Mouse (Mus musculus) lung, embryonic 14.5 days (tissue): ENCODE data around the gene Ccdc6. TPM values are rescaled to one million over a fixed set of nuclear protein-coding genes. Genes with fewer than 3 reads are reported as not detected.

Source experiments
- ATAC-seq: fragments of 200-750 bp; cut with Nextera tagmentation; 2 replicates; pipeline ENCODE4 v1.8.0; 2017; ENCODE audit warnings: mild to moderate bottlenecking, moderate TSS enrichment, moderate library complexity; ENCODE audit not compliant: insufficient read depth
- DNase-seq: peaks from one replicate; pipeline ENCODE4 v3.0.0-alpha.2; 2015
- H3K27ac ChIP-seq: fragments of 300-500 bp; sonication (generic); 2 replicates; pipeline ENCODE4 v1.5.1; 2014; ENCODE audit warnings: low read depth, mild to moderate bottlenecking, moderate library complexity
- H3K27me3 ChIP-seq: fragments of 300-500 bp; sonication (generic); 2 replicates; pipeline ENCODE4 v1.6.1; 2014; ENCODE audit warnings: low read length, control low read depth; ENCODE audit not compliant: insufficient read depth
- H3K36me3 ChIP-seq: fragments of 300-500 bp; sonication (generic); 2 replicates; pipeline ENCODE4 v1.6.1; 2014; ENCODE audit warnings: control low read depth; ENCODE audit not compliant: insufficient read depth
- H3K4me1 ChIP-seq: fragments of 300-500 bp; sonication (generic); 2 replicates; pipeline ENCODE4 v1.6.1; 2014; ENCODE audit warnings: antibody characterized with exemption, control low read depth; ENCODE audit not compliant: insufficient read depth
- H3K4me2 ChIP-seq: fragments of 300-500 bp; sonication (generic); 2 replicates; pipeline ENCODE4 v1.6.1; 2014; ENCODE audit warnings: mild to moderate bottlenecking
- H3K4me3 ChIP-seq: fragments of 300-500 bp; sonication (generic); 2 replicates; pipeline ENCODE4 v1.5.1; 2014; ENCODE audit warnings: low read depth, low read length
- H3K9ac ChIP-seq: fragments of 300-500 bp; sonication (generic); 2 replicates; pipeline ENCODE4 v1.6.1; 2014
- H3K9me3 ChIP-seq: fragments of 300-500 bp; sonication (generic); 2 replicates; pipeline ENCODE4 v1.6.1; 2016; ENCODE audit warnings: low read depth, low read length, control low read depth
- CTCF ChIP-seq: IDR thresholded peaks from 2 replicates; pipeline ENCODE4 v1.5.1; 2016; ENCODE audit warnings: antibody characterized with exemption, low read depth
- WGBS: fragments of 180-500 bp; shearing (Covaris S2); extraction: QIAGEN DNeasy Blood & Tissue Kit; methylation state at CpG from one replicate; pipeline ENCODE4 v1.1.7; 2014; 5-methylcytosine and 5-hydroxymethylcytosine counted together
- polyA plus RNA-seq: library from polyadenylated mRNA; unstranded; fragments of >200 nt; fragmentation: Nextera tagmentation; extraction: Ambion mirVana; gene quantifications from 2 replicates; pipeline ENCODE4 v1.2.1, GENCODE M21; 2014

Ccdc6 gene
- polyA plus RNA-seq, 1 experiment from 2014 or later = 21.9 TPM

DNA sequence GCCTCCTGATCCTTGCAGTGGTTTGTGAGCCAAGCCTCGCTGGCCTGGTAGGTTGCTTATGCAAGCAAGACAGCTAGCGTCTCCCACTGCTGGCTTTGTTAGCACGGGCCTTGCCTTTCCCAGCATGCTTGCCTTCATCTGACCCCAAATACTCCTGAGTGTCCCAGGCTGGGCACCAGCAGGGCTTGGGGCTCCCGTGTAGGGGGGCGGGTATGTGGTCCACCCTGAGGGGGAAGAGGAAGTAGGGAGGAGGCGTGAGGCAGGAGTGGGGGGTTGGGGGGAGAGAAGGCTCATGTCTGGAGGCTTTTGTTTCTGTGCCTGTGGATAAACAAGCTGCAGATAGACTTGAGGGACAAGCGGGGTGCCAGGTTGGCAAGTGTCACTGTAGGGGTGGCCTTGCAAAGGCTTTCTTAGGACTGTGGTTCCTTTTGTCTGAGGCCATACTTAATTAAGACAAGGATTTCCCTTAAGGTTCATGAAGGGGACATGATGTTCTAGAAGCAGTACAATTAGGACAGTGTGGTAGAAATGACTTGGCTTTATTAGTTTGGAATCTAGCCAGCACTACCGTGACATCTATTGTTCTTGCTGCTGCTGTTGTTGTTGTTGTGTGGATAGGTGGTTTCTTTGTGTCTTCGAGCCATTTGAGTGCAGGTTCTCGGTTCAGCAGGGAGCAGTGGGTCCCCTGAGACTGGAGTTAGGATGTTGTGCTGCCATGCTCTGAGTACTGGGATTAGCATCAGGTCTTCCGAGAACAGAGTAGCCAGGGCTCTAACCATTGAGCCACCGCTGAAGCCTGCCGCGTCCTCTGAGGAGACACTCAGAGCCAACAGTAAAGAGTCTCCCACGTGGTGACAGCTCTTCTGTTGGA is 86.5 kb downstream of the Ccdc6 start:
- no peak overlapping the region for H3K4me2 ChIP-seq
- no peaks in the 10 kb centered on the region for H3K4me1 ChIP-seq
- no peak overlapping the region for H3K9ac ChIP-seq
- no peak overlapping the region for H3K4me3 ChIP-seq
- no peaks in the 10 kb centered on the region for H3K9me3 ChIP-seq
- H3K36me3 ChIP-seq = peaks cover 46% of the 10 kb centered on the region
- ATAC-seq (peak; percentile 36; the same call in 1 of the 2 replicates), DNase-seq (peak; percentile 53)
- 0 out of 2 replicates have a peak overlapping the region, but pooled peaks have one; percentile 30 for H3K27ac ChIP-seq
- no peaks in the 10 kb centered on the region for H3K27me3 ChIP-seq
- 56% methylated on average over 15 of the region's 15 CpGs for WGBS
- no peak for TF ChIP-seq CTCF

DNA sequence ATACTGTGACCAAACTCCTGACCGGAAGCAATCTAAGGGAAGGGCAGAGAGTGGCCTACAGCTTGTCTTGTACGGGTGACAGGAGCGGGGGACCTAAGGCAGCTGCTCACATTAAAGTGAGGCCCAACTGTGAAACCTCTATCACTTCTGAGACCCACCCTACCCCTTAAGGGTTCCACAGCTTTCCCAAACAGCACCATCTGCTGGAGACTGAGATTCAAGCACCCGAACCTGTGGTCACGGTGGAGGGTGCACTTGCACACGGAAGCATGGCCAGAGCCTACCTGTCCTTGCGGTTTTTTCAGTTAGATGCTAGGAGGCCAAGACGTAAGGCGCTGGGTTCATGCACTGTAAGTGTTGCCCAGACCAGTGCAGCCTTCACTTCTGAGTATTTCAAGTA is 89.2 kb downstream of the Ccdc6 start:
- no peaks in the 10 kb centered on the region for H3K4me1 ChIP-seq
- H3K4me3 ChIP-seq = no peak overlapping the region
- H3K4me2 ChIP-seq = no peak overlapping the region
- no peaks in the 10 kb centered on the region for H3K27me3 ChIP-seq
- TF ChIP-seq CTCF = peak; percentile 64
- 75% methylated on average over 9 of the region's 9 CpGs for whole genome bisulfite sequencing
- H3K36me3 ChIP-seq = peaks cover 62% of the 10 kb centered on the region
- H3K9me3 ChIP-seq = no peaks in the 10 kb centered on the region
- H3K9ac ChIP-seq = no peak overlapping the region
- DNase-seq = peak; percentile 61
- ATAC-seq = peak; percentile 52; the same call in 1 of the 2 replicates
- no peak overlapping the region for H3K27ac ChIP-seq

DNA sequence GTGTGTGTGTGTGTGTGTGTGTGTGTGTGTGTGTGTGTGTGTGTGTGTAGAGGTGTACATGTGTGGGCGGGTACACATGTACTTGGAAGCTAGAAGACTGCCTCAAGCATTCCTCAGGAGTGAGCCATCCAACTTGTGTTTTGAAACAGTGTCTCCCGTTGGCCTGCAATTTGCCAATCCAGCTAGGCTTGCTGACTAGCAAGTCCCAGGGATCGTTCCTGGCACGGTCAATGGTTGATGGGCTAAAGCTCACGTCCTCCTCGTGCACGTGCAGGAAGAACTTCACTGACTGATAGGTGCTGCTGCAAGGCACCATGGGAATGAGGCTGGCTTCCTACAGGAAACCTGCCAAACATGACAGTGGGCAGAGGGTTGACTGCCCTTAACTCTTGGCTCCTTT is 89.7 kb downstream of the Ccdc6 start:
- no peak for DNase-seq
- Histone ChIP-seq H3K9me3 (no peaks in the 10 kb centered on the region), H3K4me1 (no peaks in the 10 kb centered on the region), H3K36me3 (peaks cover 62% of the 10 kb centered on the region), H3K4me3 (no peak overlapping the region), H3K27me3 (no peaks in the 10 kb centered on the region), H3K27ac (no peak overlapping the region), H3K9ac (no peak overlapping the region), H3K4me2 (no peak overlapping the region)
- 87% methylated on average over 7 of the region's 7 CpGs for WGBS
- TF ChIP-seq CTCF = no peak
- no peak for ATAC-seq

DNA sequence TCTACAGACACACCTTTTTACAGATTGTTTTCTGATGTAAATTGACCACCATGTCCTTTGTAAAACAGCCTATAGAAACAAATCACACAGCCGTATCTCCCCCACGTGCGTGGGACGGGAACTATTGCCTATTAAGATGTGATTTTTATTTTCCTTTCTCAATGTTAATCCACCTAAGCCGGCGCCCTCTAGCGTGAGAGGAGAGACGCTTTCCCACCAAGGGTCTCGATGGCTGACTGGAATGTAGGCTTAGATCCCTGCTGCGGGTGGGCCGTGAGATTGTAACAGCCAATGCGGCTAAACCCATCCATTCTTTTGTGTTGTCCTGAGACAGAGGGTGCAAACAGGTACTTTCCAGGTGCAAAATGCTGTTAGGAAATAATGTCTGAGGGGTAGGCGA is 92.9 kb downstream of the Ccdc6 start:
- Histone ChIP-seq H3K4me1 (no peaks in the 10 kb centered on the region), H3K27ac (no peak overlapping the region), H3K4me2 (no peak overlapping the region), H3K4me3 (no peak overlapping the region), H3K36me3 (peaks cover 71% of the 10 kb centered on the region), H3K9ac (no peak overlapping the region), H3K9me3 (no peaks in the 10 kb centered on the region), H3K27me3 (no peaks in the 10 kb centered on the region)
- DNase-seq (peak; percentile 42), ATAC-seq (no peak)
- 80% methylated on average over 13 of the region's 13 CpGs for WGBS
- peak; percentile 27; the same call in 1 of the 2 replicates for TF ChIP-seq CTCF

DNA sequence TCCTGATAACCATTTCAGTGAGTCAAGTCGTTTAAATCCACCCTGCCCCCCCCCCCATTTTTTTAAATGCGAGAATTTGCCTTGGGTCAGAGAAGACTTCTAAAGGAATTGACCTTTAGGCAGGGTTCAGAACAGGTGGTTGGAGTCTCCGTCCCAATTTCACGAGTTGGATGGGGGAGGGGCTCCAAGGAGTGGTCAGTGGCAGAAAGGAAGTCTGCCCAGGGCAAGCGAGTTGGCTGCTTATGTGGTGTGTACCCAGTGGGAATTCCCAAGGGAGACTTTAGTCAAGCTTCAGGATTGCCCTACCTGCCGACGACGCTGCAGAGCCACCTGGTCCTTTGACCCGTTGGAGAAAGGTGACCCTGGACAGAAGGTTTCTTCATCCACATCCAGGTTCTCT is 97.4 kb downstream of the Ccdc6 start:
- 63% methylated on average over 9 of the region's 9 CpGs for WGBS
- Histone ChIP-seq H3K27ac (no peak overlapping the region), H3K4me1 (no peaks in the 10 kb centered on the region), H3K4me3 (no peak overlapping the region), H3K4me2 (no peak overlapping the region), H3K9me3 (no peaks in the 10 kb centered on the region), H3K9ac (no peak overlapping the region), H3K36me3 (peaks cover 39% of the 10 kb centered on the region), H3K27me3 (no peaks in the 10 kb centered on the region)
- DNase-seq (no peak), ATAC-seq (no peak)
- TF ChIP-seq CTCF = no peak

DNA sequence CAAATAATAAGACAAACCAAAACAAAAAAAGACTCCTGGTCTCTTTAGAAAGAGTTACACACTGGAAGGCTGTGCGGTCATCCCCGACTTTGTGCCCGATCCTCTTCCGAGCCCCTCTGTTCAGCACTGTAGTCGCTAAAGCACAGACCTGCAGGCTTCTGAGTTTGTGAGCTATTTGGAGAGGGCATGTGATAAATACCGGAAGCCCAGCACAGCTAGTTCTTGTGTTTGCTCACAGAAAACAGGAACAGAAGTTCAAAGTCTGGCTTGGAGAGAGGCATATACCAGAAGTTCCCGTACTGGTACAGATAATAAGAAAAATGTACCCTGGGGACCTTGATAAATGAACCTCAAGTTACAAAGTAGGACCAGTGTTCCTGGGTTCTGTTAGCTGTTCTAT is 98.4 kb downstream of the Ccdc6 start:
- H3K4me2 ChIP-seq = no peak overlapping the region
- DNase-seq = no peak
- no peaks in the 10 kb centered on the region for H3K4me1 ChIP-seq
- no peak for ATAC-seq
- H3K9me3 ChIP-seq = no peaks in the 10 kb centered on the region
- 73% methylated on average over 7 of the region's 7 CpGs for WGBS
- no peak overlapping the region for H3K4me3 ChIP-seq
- TF ChIP-seq CTCF = no peak
- no peak overlapping the region for H3K9ac ChIP-seq
- no peak overlapping the region for H3K27ac ChIP-seq
- peaks cover 29% of the 10 kb centered on the region for H3K36me3 ChIP-seq
- no peaks in the 10 kb centered on the region for H3K27me3 ChIP-seq

DNA sequence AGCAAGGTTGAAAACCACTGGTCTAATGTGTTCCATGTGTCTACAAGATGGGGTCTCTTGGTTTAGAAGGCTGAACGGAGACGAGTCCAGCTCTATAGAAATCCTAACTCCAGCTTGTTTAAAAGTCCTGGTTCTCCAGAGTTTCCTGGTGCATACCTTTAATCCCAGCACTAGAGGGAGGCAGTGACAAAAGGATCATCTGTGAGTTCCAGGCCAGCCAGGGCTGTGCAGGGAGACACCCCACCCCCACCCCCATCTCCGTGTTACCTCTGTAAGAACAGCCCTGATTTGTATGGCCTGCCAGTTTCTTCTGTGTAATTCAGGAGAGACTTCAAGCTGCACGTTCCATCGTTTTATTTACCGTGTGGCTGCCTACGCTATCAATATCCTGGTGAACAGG is 98.9 kb downstream of the Ccdc6 start:
- H3K9ac ChIP-seq = no peak overlapping the region
- DNase-seq = peak; percentile 77
- peaks cover 25% of the 10 kb centered on the region for H3K36me3 ChIP-seq
- H3K9me3 ChIP-seq = no peaks in the 10 kb centered on the region
- no peak overlapping the region for H3K27ac ChIP-seq
- peak; percentile 58; the same call in 1 of the 2 replicates for ATAC-seq
- H3K4me3 ChIP-seq = no peak overlapping the region
- peak; percentile 61 for TF ChIP-seq CTCF
- no peaks in the 10 kb centered on the region for H3K27me3 ChIP-seq
- no peak overlapping the region for H3K4me2 ChIP-seq
- 46% methylated on average over 7 of the region's 7 CpGs for WGBS
- H3K4me1 ChIP-seq = no peaks in the 10 kb centered on the region
